Mouse (Mus musculus) spleen, postnatal 14 days (tissue): Measurements from ENCODE around the gene Lmtk2.

Experiments used
- DNase-seq, 2 experiments: peaks; one replicate each; pipeline ENCODE4 v3.0.0; 2021 to 2022; ENCODE audit warnings: low spot score in 2 of 2

Lmtk2 gene

GRCm38 (mm10) chr5:144100149-144100935, at the start of gene Lmtk2:
TSS of gene Lmtk2 (plus strand) at chr5:144100436.
- DNase-seq = peak; percentile 93 to 97

- no peak for DNase-seq
Observed at GRCm38 (mm10) chr5:144051268-144051667, 49.0 kb upstream of the Lmtk2 start.

- DNase-seq = no peak
Observed at GRCm38 (mm10) chr5:144053450-144053849, 46.8 kb upstream of the Lmtk2 start.

GRCm38 (mm10) chr5:144054340-144054739, 45.9 kb upstream of the Lmtk2 start:
- no peak for DNase-seq

DNA sequence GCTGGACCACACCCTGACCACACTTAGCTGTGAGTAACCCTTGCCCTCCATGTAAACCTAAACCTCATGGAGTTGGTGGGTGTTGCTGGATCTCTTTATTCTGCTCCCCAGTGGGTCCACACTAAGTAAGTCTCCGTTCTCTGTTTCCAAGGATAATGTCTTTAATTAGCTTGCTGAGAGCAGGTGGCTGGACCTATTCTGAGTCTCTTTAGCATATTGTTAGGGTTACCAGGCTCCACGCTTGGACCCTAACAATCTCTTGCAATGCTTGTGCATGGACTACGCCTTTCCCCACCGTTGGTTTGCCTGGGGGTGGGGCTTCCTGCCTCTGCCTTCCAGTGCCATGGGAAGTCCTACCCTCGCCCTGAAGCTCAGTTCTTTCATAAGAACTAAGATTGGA, 36.1 kb upstream of the Lmtk2 start:
- no peak for DNase-seq

DNA sequence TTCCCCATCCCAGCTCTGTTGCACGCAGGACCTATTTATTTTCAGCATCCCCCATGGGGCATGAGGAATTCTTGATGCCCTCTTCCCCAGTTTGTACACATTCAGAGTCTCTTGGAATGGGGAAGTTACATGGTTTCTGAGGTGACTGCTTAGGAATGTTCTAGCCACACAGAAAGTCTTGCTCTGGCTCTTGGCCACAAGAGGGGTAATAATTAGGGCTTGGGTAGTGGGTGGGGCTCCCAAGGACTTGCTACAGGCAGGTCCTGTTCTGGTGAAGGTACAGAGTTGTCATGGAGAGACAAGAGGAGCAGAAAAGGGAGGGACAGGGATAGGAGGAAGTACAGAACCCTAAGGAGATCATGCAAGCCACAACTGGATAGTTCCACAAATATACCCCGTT, 34.2 kb upstream of the Lmtk2 start:
- DNase-seq = no peak

- DNase-seq = no peak
Observed at GRCm38 (mm10) chr5:144070064-144070463, 30.2 kb upstream of the Lmtk2 start.

DNA sequence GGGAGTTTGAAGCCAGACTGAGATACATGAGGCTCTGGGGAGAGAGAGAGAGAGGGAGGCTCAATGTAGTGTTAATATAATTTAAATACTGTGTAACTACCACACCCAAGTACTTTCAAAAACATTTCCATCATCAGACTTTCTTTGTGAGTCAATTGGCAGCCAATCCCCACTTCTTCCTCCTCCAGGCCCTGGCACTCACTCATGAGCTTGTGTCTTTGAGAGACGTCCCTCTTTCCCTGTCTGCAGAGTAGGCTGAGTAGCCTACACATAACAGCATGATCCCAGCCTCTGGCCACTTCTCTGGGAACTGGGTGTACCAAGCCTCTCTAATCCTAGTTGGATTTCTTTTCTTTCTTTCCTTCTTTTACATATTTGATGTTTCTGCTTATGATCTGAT, 29.0 kb upstream of the Lmtk2 start:
- no peak for DNase-seq

DNA sequence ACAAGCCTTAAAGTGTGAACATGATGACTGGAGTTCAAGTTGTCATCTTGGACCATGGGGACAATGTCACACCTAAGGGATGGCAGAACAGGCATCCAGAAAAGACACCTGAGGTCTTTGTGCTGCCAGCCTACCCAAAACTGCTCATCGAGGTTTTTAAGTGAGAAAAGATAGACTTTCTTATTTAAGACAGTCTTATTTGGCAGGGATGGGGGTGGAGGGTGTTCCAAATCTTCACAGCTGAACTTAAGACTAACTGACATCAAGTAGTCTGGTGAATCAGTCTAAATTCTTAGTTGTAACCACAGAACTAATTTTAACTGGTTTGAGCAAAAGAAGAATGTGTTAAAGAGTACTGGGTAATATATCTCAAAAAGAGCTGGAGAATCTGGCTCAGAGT, 22.7 kb upstream of the Lmtk2 start:
- no peak for DNase-seq

GRCm38 (mm10) chr5:144080886-144081285, 19.4 kb upstream of the Lmtk2 start:
- DNase-seq = no peak

GRCm38 (mm10) chr5:144082006-144082405, 18.2 kb upstream of the Lmtk2 start:
- DNase-seq = no peak

DNA sequence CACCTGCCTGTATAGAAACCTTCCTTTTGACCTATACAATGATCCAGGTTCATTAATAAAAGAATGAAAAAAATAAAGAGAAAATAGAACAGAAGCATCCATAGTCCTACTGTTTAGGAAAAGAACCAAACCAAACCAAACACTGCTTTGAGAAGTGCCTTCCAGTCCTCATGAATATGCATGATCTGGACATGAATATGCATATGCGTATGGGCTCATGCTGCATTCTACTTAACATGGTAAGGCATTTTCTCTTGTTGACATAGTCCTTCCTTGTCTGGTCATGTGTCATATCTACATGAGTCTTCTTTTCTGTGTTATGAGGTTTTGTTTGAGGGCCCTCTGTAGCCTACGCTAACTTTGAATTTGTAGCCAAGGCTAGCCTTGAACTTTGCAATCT, 16.7 kb upstream of the Lmtk2 start:
- DNase-seq = no peak

GRCm38 (mm10) chr5:144084271-144084670, 16.0 kb upstream of the Lmtk2 start:
- no peak for DNase-seq

DNA sequence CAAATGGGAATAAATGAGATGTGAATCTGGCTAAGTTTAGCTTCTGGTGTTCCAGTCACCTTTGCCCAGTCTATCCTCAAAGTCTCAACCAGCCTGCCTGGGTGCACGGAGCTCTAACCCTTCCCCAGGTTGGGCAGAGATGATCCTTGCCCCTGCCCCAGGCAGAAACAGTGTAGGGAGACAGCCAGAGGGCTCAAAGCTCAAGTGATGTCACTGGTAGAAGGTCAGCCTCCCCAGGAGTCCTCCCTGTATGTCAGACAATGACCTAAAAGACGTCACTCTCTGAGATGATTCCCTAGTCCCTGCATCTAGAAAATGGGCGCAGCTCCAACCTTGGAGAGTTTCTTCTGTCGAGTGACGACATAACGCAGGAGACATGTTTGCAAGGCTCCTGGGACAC, 14.5 kb upstream of the Lmtk2 start:
- no peak for DNase-seq

DNA sequence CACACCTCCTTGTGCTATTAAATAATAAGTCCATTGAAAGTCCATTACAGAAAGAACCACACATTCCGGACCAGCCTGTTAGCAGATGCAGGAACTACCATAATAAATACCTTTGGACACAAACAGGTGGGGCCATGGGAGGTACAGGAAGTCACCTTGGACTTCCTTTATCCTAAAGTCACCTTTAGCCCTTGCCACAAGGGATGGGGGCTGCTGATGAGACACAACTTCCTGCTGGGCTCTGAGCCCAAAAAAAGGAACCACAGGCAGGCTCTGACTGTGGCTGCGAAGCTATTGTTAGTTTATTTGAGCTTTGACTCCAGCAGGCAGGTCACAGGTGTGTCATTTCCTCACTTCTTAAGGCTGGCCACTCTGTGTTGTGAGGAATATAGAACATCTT, 13.7 kb upstream of the Lmtk2 start:
- DNase-seq = no peak

GRCm38 (mm10) chr5:144088354-144088753, 11.9 kb upstream of the Lmtk2 start:
- no peak for DNase-seq

- no peak for DNase-seq
Observed at GRCm38 (mm10) chr5:144095461-144095970, 4.7 kb upstream of the Lmtk2 start.

- no peak for DNase-seq
Observed at GRCm38 (mm10) chr5:144097902-144098639, 2.2 kb upstream of the Lmtk2 start.

- no peak for DNase-seq
Observed at GRCm38 (mm10) chr5:144098640-144098929, 1.7 kb upstream of the Lmtk2 start.

- no peak for DNase-seq
Observed at GRCm38 (mm10) chr5:144100948-144101347, 712 bp downstream of the Lmtk2 start.

DNA sequence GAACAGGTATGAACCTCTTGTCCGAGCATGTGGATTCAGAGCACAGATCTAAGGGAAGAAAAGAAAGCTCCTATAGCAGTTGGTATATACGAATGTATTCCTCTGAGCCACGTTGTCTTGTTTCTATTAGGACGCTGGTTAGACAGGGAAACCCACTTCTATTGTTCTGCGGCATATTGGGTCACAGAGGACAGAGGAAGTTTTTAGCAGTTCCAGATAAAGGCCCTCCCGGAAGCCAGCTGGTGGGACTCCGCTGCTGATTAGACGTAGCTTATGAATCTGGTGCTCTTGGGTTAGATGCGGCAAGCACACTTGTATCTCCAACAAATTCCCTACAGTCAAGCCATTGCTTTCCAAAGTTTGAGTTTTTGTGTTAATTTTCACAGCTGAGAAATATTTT, 4.8 kb downstream of the Lmtk2 start:
- no peak for DNase-seq

DNA sequence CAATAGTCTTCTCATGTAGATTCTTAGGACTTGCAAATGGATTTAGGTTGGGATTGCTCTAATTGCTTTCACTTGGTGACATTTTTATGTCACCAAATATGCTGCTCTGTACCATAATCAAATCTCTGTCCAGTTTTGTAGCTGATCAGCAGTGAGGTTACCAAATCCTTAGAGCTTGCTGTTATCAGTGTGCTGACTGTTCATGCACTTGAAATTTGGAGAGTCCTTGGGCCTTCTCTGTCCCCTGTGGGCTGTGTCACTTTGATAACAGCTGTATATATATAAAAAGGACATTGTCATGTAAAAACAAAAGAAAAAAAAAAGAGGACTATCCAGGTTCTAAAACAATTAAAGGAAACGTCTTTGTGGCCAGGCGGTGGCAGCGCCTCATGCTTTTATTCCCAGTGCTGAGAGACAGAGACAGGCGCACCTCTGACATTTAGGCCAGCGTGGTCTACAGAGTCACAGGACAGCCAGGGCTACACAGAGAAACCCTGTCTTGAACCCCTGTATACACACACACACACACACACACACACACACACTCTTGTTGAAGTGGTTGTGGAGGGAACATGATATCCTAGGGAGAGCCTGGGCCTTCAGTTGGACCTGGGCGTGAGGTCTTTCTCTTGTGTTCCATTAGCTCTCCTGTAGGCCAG, 5.4 kb downstream of the Lmtk2 start:
- DNase-seq = no peak

DNA sequence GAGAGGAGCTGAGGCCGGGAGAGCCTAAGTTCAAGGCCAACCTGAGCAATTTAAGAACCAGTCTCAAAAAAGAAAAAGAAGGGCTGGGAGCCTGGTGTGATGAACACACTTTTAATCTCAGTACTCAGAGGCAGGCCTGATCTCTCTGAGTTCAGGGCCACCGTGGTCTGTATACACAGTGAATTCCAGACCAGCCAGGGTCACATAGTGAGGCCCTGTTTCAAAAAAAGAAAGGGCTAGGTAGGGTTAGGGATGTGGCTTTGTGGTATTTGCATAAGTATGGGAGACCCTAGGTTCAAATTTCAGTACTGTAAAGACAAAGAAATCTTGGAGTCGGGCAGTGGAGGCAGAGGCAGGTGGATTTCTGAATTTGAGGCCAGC, 5.9 kb downstream of the Lmtk2 start:
- DNase-seq = no peak
